Mouse (Mus musculus) ES-E14 (cell line): ENCODE results near the gene Rtl8a. TPM values are rescaled to one million over a fixed set of nuclear protein-coding genes. Genes with fewer than 3 reads are reported as not detected.

ENCODE experiments used
- total RNA-seq: library from RNA; depleted of rRNA; stranded (reverse); fragments of 300-350 nt; gene quantifications from 2 replicates; pipeline ENCODE4 v1.2.3, GENCODE M21; 2012; rRNA removed

Rtl8a gene
- total RNA-seq, 1 experiment: 11.9 TPM

Other genes with a start within 250 kb of the Rtl8a start
- not detected in 2 replicates for gene Etd, start 208.8 kb downstream of the Rtl8a start, total RNA-seq
- 1.7 TPM in 1 of 2 replicates, not detected in the other for gene Rtl8c, start 35.6 kb downstream of the Rtl8a start, total RNA-seq
- not detected in 2 replicates for gene Gm14597, start 34.7 kb downstream of the Rtl8a start, total RNA-seq
- gene Rtl8b, start 26.7 kb upstream of the Rtl8a start, total RNA-seq: 6.5 and 11.7 TPM in 2 replicates
- 2.2 and 4.4 TPM in 2 replicates for gene 4930502E18Rik, start 81.1 kb upstream of the Rtl8a start, total RNA-seq
- 0.26 and 10.1 TPM in 2 replicates for gene 1700013H16Rik, start 114.1 kb upstream of the Rtl8a start, total RNA-seq
- gene Zfp36l3, start 132.7 kb upstream of the Rtl8a start, total RNA-seq: 0.74 and 4.4 TPM in 2 replicates
- 0.45 TPM in 1 of 2 replicates, not detected in the other for gene Xlr, start 154.0 kb upstream of the Rtl8a start, total RNA-seq